Mouse (Mus musculus) v-Abl transformed pro-B cells (cell line): ENCODE measurements around the gene Baat.
"Not testable (repeated sequence)": the region's sequence is repeated elsewhere in the genome, so short reads cannot be mapped to it uniquely, and the experiment has no call there.

Experiments
- in situ Hi-C, 2 experiments: fragments of 400-800 bp; cut with MboI; formaldehyde crosslinking; loops; one replicate each; pipeline ENCODE4 v1.15.1; 2025; ENCODE audit not compliant: unreplicated experiment in 2 of 2

The Baat gene

GRCm38 (mm10) chr4:49485934-49486650, 20.3 kb downstream of the Baat start:
- in situ Hi-C loops: not testable (repeated sequence)

- in situ Hi-C loops: no loop called here
Observed at GRCm38 (mm10) chr4:49485442-49485841, 20.9 kb downstream of the Baat start.

GRCm38 (mm10) chr4:49480896-49481295, 25.5 kb downstream of the Baat start:
- in situ Hi-C loops: no loop called here

GRCm38 (mm10) chr4:49480104-49480760, 26.1 kb downstream of the Baat start:
- in situ Hi-C loops: no loop called here

- in situ Hi-C loops: not testable (repeated sequence)
Observed at GRCm38 (mm10) chr4:49479035-49479434, 27.3 kb downstream of the Baat start.

GRCm38 (mm10) chr4:49478118-49478877, 28.1 kb downstream of the Baat start:
- in situ Hi-C loops: no loop called here

- in situ Hi-C loops: no loop called here
Observed at GRCm38 (mm10) chr4:49474583-49474982, 31.8 kb downstream of the Baat start.

GRCm38 (mm10) chr4:49473435-49474100, 32.8 kb downstream of the Baat start, which contains the start of gene Acnat1:
Acnat1 (minus strand) TSS chr4:49473912.
- in situ Hi-C loops: no loop called here

GRCm38 (mm10) chr4:49469435-49470151, 36.8 kb downstream of the Baat start:
- in situ Hi-C loops: no loop called here

GRCm38 (mm10) chr4:49467360-49467759, 39.0 kb downstream of the Baat start:
- in situ Hi-C loops: no loop called here

- in situ Hi-C loops: no loop called here
Observed at GRCm38 (mm10) chr4:49456171-49456570, 50.2 kb downstream of the Baat start.

GRCm38 (mm10) chr4:49451848-49452551, 54.4 kb downstream of the Baat start:
- in situ Hi-C loops: no loop called here

GRCm38 (mm10) chr4:49451133-49451847, 55.1 kb downstream of the Baat start:
- in situ Hi-C loops: not testable (repeated sequence)
